Mouse (Mus musculus) liver, embryonic 14.5 days (tissue): Measurements from ENCODE around the gene Pde4a. TPM values are rescaled to one million over a fixed set of nuclear protein-coding genes. Genes with fewer than 3 reads are reported as not detected.

Source experiments
- ATAC-seq: fragments of 200-750 bp; cut with Nextera tagmentation; 2 replicates; pipeline ENCODE4 v1.8.0; 2017; ENCODE audit warnings: moderate number of reproducible peaks, mild to moderate bottlenecking, moderate library complexity; ENCODE audit not compliant: insufficient read depth
- DNase-seq, 3 experiments: peaks; one replicate each; pipeline ENCODE4 v3.0.0-alpha.2; 2012 to 2013; ENCODE audit warnings: low read depth in 3 of 3, low spot score in 3 of 3
- H3K27ac ChIP-seq: fragments of 300-500 bp; sonication (generic); 2 replicates; pipeline ENCODE4 v1.5.1; 2014; ENCODE audit warnings: moderate library complexity, mild to moderate bottlenecking, control low read depth, inconsistent platforms
- H3K27me3 ChIP-seq: fragments of 300-500 bp; sonication (generic); 2 replicates; pipeline ENCODE4 v1.6.1; 2014; ENCODE audit warnings: mild to moderate bottlenecking, low read length, moderate library complexity; ENCODE audit not compliant: control insufficient read depth, insufficient read depth
- H3K36me3 ChIP-seq: fragments of 300-500 bp; sonication (generic); replicated peaks from 2 replicates; pipeline ENCODE4 v1.6.1; 2014; ENCODE audit warnings: low read depth; ENCODE audit not compliant: control insufficient read depth, insufficient read depth
- H3K4me1 ChIP-seq, 2 experiments: fragments of 200-500 bp in 1 of 2; fragments of 300-500 bp in 1 of 2; sonication (generic) in 1 of 2; replicated peaks; 2 replicates each; pipeline ENCODE4 v1.6.1; 2012 to 2014; ENCODE audit warnings: antibody characterized with exemption in 1 of 2, inconsistent platforms in 1 of 2, low read length in 1 of 2; ENCODE audit not compliant: control insufficient read depth in 2 of 2, insufficient read depth in 2 of 2
- H3K4me2 ChIP-seq: fragments of 300-500 bp; sonication (generic); 2 replicates; pipeline ENCODE4 v1.6.1; 2014; ENCODE audit warnings: low read depth, mild to moderate bottlenecking, control low read depth, moderate library complexity
- H3K4me3 ChIP-seq, 2 experiments: fragments of 200-500 bp in 1 of 2; fragments of 300-500 bp in 1 of 2; sonication (generic) in 1 of 2; 2 replicates each; pipeline ENCODE4 v1.5.1; 2012 to 2014; ENCODE audit warnings: low read depth in 2 of 2, low read length in 2 of 2, mild to moderate bottlenecking in 2 of 2, control low read depth in 1 of 2, inconsistent platforms in 1 of 2, moderate library complexity in 1 of 2; ENCODE audit not compliant: insufficient read depth in 1 of 2
- H3K9ac ChIP-seq: fragments of 300-500 bp; sonication (generic); replicated peaks from 2 replicates; pipeline ENCODE4 v1.6.1; 2014; ENCODE audit warnings: mild to moderate bottlenecking, control low read depth, moderate library complexity
- H3K9me3 ChIP-seq: fragments of 300-500 bp; sonication (generic); 2 replicates; pipeline ENCODE4 v1.6.1; 2016; ENCODE audit warnings: low read length, mixed read lengths; ENCODE audit not compliant: control insufficient read depth
- CTCF ChIP-seq: IDR thresholded peaks from 2 replicates; pipeline ENCODE4 v1.5.1; 2016; ENCODE audit warnings: antibody characterized with exemption, low read depth, control low read depth
- EP300 ChIP-seq: IDR thresholded peaks from 2 replicates; pipeline ENCODE4 v1.6.1; 2016; ENCODE audit warnings: antibody characterized with exemption, low read depth
- WGBS: fragments of 180-500 bp; shearing (Covaris S2); extraction: QIAGEN DNeasy Blood & Tissue Kit; methylation state at CpG from one replicate; pipeline ENCODE4 v1.1.7; 2014; ENCODE audit not compliant: insufficient replicate concordance; 5-methylcytosine and 5-hydroxymethylcytosine counted together
- polyA plus RNA-seq, 2 experiments: library from polyadenylated mRNA; depleted of rRNA in 1 of 2; stranded (reverse) in 1 of 2; unstranded in 1 of 2; fragments of >200 nt; fragmentation: Nextera tagmentation in 1 of 2; extraction: Ambion mirVana in 1 of 2; gene quantifications; 2 replicates each; pipeline versions ENCODE4 v1.2.1 to v1.2.3; 2012 to 2014

Pde4a gene
- polyA plus RNA-seq, 2 experiments: 1.1 to 1.3 TPM

- ATAC-seq (0 out of 2 replicates have a peak, but pooled peaks have one; percentile 19), DNase-seq (peak; percentile 41 to 64 (median 55))
- 46% methylated on average over 3 of the region's 3 CpGs for WGBS
- Histone ChIP-seq H3K27ac (no peak overlapping the region), H3K36me3 (peaks cover 28% of the 10 kb centered on the region), H3K4me1 (0 out of 4 replicates have a peak, but pooled peaks cover 0 to 9% of the 10 kb centered on the region in 2 experiments), H3K9me3 (no peaks in the 10 kb centered on the region), H3K4me3 (no peak overlapping the region), H3K9ac (no peak overlapping the region), H3K27me3 (no peaks in the 10 kb centered on the region), H3K4me2 (no peak overlapping the region)
- TF ChIP-seq CTCF: peak; percentile 86
- TF ChIP-seq EP300: no peak
These were observed 28.3 kb upstream of the Pde4a start for GRCm38 (mm10) chr9:21137229-21137628.

GRCm38 (mm10) chr9:21138386-21138785 lies 27.1 kb upstream of the Pde4a start:
- Histone ChIP-seq H3K27me3 (no peaks in the 10 kb centered on the region), H3K9ac (no peak overlapping the region), H3K4me2 (no peak overlapping the region), H3K9me3 (no peaks in the 10 kb centered on the region), H3K27ac (no peak overlapping the region), H3K36me3 (peaks cover 40% of the 10 kb centered on the region), H3K4me3 (no peak overlapping the region), H3K4me1 (0 out of 4 replicates have a peak, but pooled peaks cover 0 to 6% of the 10 kb centered on the region in 2 experiments)
- TF ChIP-seq EP300 (no peak), CTCF (no peak)
- WGBS: 53% methylated on average over 4 of the region's 4 CpGs
- ATAC-seq: no peak
- no peak for DNase-seq

GRCm38 (mm10) chr9:21141922-21142321 lies 23.6 kb upstream of the Pde4a start:
- no peaks in the 10 kb centered on the region for H3K27me3 ChIP-seq
- no peak for ATAC-seq
- WGBS: 86% methylated on average over 14 of the region's 14 CpGs
- no peak overlapping the region for H3K4me2 ChIP-seq
- H3K9me3 ChIP-seq: no peaks in the 10 kb centered on the region
- H3K27ac ChIP-seq: no peak overlapping the region
- no peak overlapping the region for H3K4me3 ChIP-seq
- H3K4me1 ChIP-seq: peaks cover 4 to 5% of the 10 kb centered on the region in 2 experiments; a peak in 3 of 4 replicates
- peaks cover 45% of the 10 kb centered on the region for H3K36me3 ChIP-seq
- no peak for DNase-seq
- TF ChIP-seq CTCF (no peak), EP300 (no peak)
- no peak overlapping the region for H3K9ac ChIP-seq

GRCm38 (mm10) chr9:21144361-21144760 lies 21.2 kb upstream of the Pde4a start:
- no peak for ATAC-seq
- H3K36me3 ChIP-seq: peaks cover 39% of the 10 kb centered on the region
- peaks cover 13 to 23% of the 10 kb centered on the region in 2 experiments for H3K4me1 ChIP-seq

GRCm38 (mm10) chr9:21145431-21145830 lies 20.1 kb upstream of the Pde4a start:
- Histone ChIP-seq H3K4me3 (no peak overlapping the region), H3K27me3 (no peaks in the 10 kb centered on the region), H3K27ac (no peak overlapping the region), H3K4me1 (peaks cover 15 to 26% of the 10 kb centered on the region in 2 experiments), H3K4me2 (no peak overlapping the region), H3K9ac (no peak overlapping the region), H3K36me3 (peaks cover 36% of the 10 kb centered on the region), H3K9me3 (no peaks in the 10 kb centered on the region)
- WGBS: 81% methylated on average over 4 of the region's 4 CpGs
- no peak for TF ChIP-seq CTCF
- DNase-seq (no peak), ATAC-seq (no peak)

More at GRCm38 (mm10) chr9:21144361-21144760, 21.2 kb upstream of the Pde4a start:
- Histone ChIP-seq H3K27me3 (no peaks in the 10 kb centered on the region), H3K9me3 (no peaks in the 10 kb centered on the region), H3K4me3 (no peak overlapping the region), H3K4me2 (no peak overlapping the region), H3K27ac (no peak overlapping the region), H3K9ac (no peak overlapping the region)
- TF ChIP-seq CTCF: no peak
- TF ChIP-seq EP300: no peak
- WGBS: 80% methylated on average over 3 of the region's 3 CpGs
- DNase-seq: no peak
